In genomic region chr3:79996803-79997202, GRCm38 (mm10) we compare ENCODE assay signal across 26 mouse cellular contexts.
DNase-seq lines count a peak whose midpoint lies in the region; ATAC-seq and TF ChIP-seq lines count a peak whose summit lies in the region.
"Had no signal": no experiment of that assay in that cellular context is flagged by ENCODE, and none has a peak within 500 bp of the region (broad histone marks: within the 10 kb centered on the region; RNA-seq: fewer than 3 reads in every experiment).

No protein-coding gene starts in this region.

- H3K27ac ChIP-seq in left cerebral cortex, adult 2 months, result peak overlapping the region; percentile 40
- H3K27ac ChIP-seq in kidney, adult 2 months (ENCODE audit: insufficient read depth, low read depth, low read length), result no peak overlapping the region
- H3K27ac ChIP-seq: embryonic facial prominence, embryonic 12.5 days; embryonic facial prominence, embryonic 15.5 days; forebrain, embryonic 12.5 days; forebrain, embryonic 15.5 days; gastrocnemius, adult 2 months; heart, embryonic 15.5 days; hindbrain, embryonic 10.5 days; hindbrain, embryonic 13.5 days had no signal

- 63% methylated on average over 3 of the region's 3 CpGs for WGBS in kidney, adult 2 months

- peak; percentile 95 for ATAC-seq in frontal cortex, adult (ENCODE audit: low TSS enrichment)
- ATAC-seq: activated CD4-positive, CD25-positive, alpha-beta regulatory T cell, adult 4 months; forebrain, embryonic 15.5 days; hindbrain, embryonic 16.5 days had no signal

- intact Hi-C loops in left cerebral cortex, adult 2 months (cut with DNase I), result loop anchor here (5.0 kb wide), 1 partner anchor 115 kb away; the partner anchor contains the start of gene Fam198b

- no peak; the same call in 1 of the 2 replicates for TF ChIP-seq CTCF in left cerebral cortex, adult 2 months (IDR thresholded peaks at IDR 0.05)
- no peak for TF ChIP-seq CTCF in kidney, adult 2 months (conservative IDR thresholded peaks at IDR 0.05; ENCODE audit: insufficient read depth, insufficient read length, low read depth, low read length)

- H3K4me3 ChIP-seq in left cerebral cortex, adult 2 months, result no peak overlapping the region
- H3K4me3 ChIP-seq in kidney, adult 2 months (ENCODE audit: insufficient read depth, low read depth, low read length), result no peak overlapping the region
- H3K4me3 ChIP-seq: embryonic facial prominence, embryonic 12.5 days; embryonic facial prominence, embryonic 15.5 days; erythroblast, embryonic 14.5 days; forebrain, embryonic 12.5 days; forebrain, embryonic 15.5 days; gastrocnemius, adult 2 months; heart, embryonic 15.5 days; hindbrain, embryonic 10.5 days; hindbrain, embryonic 13.5 days had no signal

- no peaks in the 10 kb centered on the region; the same call in 1 of the 2 replicates for H3K4me1 ChIP-seq in kidney, adult 2 months (ENCODE audit: control insufficient read depth, insufficient read depth, low read length)
- H3K4me1 ChIP-seq: embryonic facial prominence, embryonic 12.5 days; embryonic facial prominence, embryonic 15.5 days; forebrain, embryonic 12.5 days; forebrain, embryonic 15.5 days; hindbrain, embryonic 10.5 days; hindbrain, embryonic 13.5 days had no signal

- no peaks in the 10 kb centered on the region for H3K36me3 ChIP-seq in kidney, adult 2 months (ENCODE audit: control insufficient read depth, insufficient read depth, low read length)
- H3K36me3 ChIP-seq: embryonic facial prominence, embryonic 12.5 days; embryonic facial prominence, embryonic 15.5 days; forebrain, embryonic 12.5 days; forebrain, embryonic 15.5 days; heart, embryonic 15.5 days; hindbrain, embryonic 10.5 days; hindbrain, embryonic 13.5 days had no signal

- no peak for TF ChIP-seq POLR2A in kidney, adult 2 months (IDR thresholded peaks at IDR 0.05; ENCODE audit: low read depth, low read length)

- no peaks in the 10 kb centered on the region for H3K27me3 ChIP-seq in kidney, adult 2 months (replicated peaks; ENCODE audit: control insufficient read depth, insufficient read depth, low read length)
- H3K27me3 ChIP-seq: embryonic facial prominence, embryonic 12.5 days; embryonic facial prominence, embryonic 15.5 days; forebrain, embryonic 12.5 days; forebrain, embryonic 15.5 days; heart, embryonic 15.5 days; hindbrain, embryonic 13.5 days had no signal

- DNase-seq in frontal cortex, postnatal 14 days (ENCODE audit: low spot score in 2 of 2), result no peak
- DNase-seq in left cerebral cortex, adult 2 months (ENCODE audit: extremely low spot score in 1 of 2, low spot score in 2 of 2), result peak in 1 of 2 experiments; percentile 16
- no peak for DNase-seq in left cerebral cortex, adult 11 months (ENCODE audit: low spot score)
- peak; percentile 13 for DNase-seq in right cerebral cortex, adult 18-20 months
- DNase-seq in right cerebral cortex, postnatal 25 days, result no peak
- no peak for DNase-seq in kidney, adult 2 months
- DNase-seq: adrenal gland, adult 8-10 months; adrenal gland, postnatal 25 days; cerebellum, adult 18-20 months; cerebellum, adult 9-10 months; cerebellum, postnatal 14 days; gastrocnemius, adult 2 months; gastrocnemius, postnatal 14 days; heart, postnatal 10 days; heart, postnatal 36 days had no signal
